Comparison of ENCODE assay signal across 13 mouse cellular contexts in genomic region chrX:68892953-68893352, GRCm38 (mm10). TPM values are rescaled to one million over a fixed set of nuclear protein-coding genes. Genes with fewer than 3 reads are reported as not detected.
"Had no signal": no experiment of that assay in that cellular context is flagged by ENCODE, and none has a peak within 500 bp of the region (broad histone marks: within the 10 kb centered on the region; RNA-seq: fewer than 3 reads in every experiment).

Gene Gm6812, minus strand, starts transcription at chrX:68893053.

RNA-seq across cellular contexts. Expression of gene Gm6812, which starts in this region (rescaled TPM):
- polyA plus RNA-seq: neural tube, embryonic 12.5 days; neural tube, embryonic 13.5 days; neural tube, embryonic 14.5 days; neural tube, embryonic 15.5 days; small intestine, adult 2 months; spleen, adult 2 months; stomach, embryonic 14.5 days; stomach, embryonic 15.5 days; stomach, embryonic 16.5 days; stomach, postnatal 0 days; thymus, adult 2 months; thymus, postnatal 0 days; urinary bladder, adult 2 months had no signal
